Mouse (Mus musculus): ENCODE measurements around the gene Sgsm1. TPM values are rescaled to one million over a fixed set of nuclear protein-coding genes. Genes with fewer than 3 reads are reported as not detected.

Gene Sgsm1
- total RNA-seq, 2 experiments from 2014 or later = 0.75 to 1.3 TPM

GRCm38 (mm10) chr5:113286591-113287520 is 23.7 kb downstream of the Sgsm1 start:
- no peak for DNase-seq (ENCODE audit: low spot score in 2 of 2)

DNA sequence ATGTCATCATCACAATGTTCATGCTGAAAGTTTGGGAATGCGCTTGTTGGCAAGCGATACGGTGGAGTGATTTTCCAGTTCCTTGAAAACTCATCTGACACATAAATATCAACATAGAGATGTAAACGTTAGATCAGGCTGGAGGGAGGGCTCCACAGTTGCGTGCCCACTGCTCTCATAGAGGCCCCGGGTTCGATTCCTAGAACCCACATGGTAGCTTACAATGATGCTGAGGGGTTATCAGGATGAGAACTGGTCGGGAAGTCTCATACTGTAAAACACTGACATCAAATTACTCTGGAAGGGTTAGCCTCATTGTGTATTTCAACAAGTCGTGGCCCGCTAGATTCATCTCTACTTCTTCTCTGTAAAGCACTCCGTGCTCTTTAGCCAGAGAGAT is 24.5 kb downstream of the Sgsm1 start:
- DNase-seq (ENCODE audit: low spot score in 2 of 2) = no peak

- no peak for DNase-seq (ENCODE audit: low spot score in 2 of 2)
Observed at GRCm38 (mm10) chr5:113285541-113285940, 25.0 kb downstream of the Sgsm1 start.

DNA sequence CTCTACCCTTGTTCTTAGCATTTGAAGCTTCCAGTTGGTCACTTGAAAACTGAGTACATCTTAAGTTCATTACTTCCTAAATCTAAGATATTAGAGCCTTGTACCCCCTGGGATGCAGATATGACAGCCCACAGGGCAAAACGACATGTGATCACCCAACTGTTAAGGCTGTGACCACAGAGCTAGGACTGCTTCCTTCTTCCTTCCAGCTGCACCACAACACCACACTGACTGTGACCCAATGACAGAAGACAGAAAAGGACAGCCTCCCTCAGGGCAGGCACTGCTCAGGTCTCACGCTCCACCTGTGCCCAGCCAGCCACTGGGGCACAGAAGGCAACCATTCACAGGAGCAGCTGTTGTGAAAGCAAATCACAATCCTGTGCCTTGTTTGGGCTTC is 26.9 kb downstream of the Sgsm1 start:
- no peak for DNase-seq (ENCODE audit: low spot score in 2 of 2)

GRCm38 (mm10) chr5:113281557-113281956 is 29.0 kb downstream of the Sgsm1 start:
- no peak for DNase-seq (ENCODE audit: low spot score in 2 of 2)

- no peak for DNase-seq (ENCODE audit: low spot score in 2 of 2)
Observed at GRCm38 (mm10) chr5:113280138-113280856, 30.3 kb downstream of the Sgsm1 start.

DNA sequence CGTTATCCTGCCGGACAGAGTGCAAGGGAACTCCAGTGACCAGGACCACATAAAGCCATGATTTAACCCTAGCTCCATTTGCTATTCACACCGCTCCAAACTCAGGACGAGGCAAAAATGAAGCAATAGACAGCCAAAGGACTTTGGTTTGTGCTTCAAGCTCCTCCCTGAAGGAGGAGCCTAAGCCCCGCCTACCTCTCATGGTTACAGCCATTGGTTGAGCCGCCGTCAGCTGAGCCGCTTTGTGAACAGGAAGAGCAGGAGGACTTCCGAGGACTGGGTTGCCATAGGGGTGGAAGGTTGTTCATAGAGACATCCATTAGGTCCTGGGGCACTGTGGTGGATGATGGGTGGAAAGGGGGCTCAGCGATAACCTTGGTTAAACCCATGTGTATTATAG is 34.7 kb downstream of the Sgsm1 start:
- no peak for DNase-seq (ENCODE audit: low spot score in 2 of 2)

DNA sequence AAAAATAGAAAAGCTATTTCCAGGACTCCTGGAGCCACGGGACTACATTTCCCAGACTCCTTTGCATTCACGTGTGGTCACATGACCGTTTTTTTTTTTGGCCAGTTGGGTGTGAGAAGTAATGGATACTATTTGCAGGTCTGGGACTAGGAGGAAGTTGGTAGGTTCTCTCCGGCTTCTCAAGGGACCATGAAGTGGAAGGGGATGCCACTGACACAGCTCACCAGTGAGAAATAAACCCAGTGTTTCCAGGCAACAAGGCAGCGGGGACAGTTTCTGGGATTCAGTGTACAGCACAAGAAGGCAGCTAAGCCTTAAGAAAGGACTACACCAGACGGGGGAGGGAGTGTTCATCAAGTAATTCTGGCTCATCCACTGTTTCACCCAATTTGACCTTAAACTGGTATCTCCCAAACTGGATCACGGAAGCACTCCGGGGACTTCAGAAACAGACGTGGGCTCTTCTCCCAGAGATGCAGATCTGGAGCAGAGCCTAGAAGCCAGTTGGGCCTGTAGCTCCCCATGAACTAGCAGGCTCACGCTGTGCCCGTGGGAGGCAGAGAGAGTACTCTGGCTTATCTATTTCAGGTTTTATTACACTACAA is 39.3 kb downstream of the Sgsm1 start:
- DNase-seq (ENCODE audit: low spot score in 2 of 2) = no peak

GRCm38 (mm10) chr5:113270043-113270442 is 40.5 kb downstream of the Sgsm1 start:
- no peak for DNase-seq (ENCODE audit: low spot score in 2 of 2)

DNA sequence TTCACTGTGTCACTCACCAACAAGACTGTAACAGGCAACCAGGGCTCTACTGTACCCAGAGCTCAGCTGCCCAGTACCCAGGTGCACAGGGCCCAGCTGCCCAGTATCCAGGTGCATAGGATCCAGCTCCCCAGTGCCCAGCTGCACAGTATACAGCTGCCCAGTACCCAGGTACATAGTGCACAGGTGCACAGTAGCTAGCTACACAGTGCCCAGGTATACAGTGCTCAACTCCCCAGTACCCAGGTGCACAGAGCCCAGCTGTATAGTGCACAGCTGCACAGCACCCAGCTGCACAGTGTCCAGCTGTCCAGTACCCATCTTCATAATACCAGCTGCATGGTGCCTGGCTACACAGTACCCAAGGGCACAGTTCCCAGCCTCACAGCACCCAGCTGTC is 42.3 kb downstream of the Sgsm1 start:
- DNase-seq (ENCODE audit: low spot score in 2 of 2) = no peak

DNA sequence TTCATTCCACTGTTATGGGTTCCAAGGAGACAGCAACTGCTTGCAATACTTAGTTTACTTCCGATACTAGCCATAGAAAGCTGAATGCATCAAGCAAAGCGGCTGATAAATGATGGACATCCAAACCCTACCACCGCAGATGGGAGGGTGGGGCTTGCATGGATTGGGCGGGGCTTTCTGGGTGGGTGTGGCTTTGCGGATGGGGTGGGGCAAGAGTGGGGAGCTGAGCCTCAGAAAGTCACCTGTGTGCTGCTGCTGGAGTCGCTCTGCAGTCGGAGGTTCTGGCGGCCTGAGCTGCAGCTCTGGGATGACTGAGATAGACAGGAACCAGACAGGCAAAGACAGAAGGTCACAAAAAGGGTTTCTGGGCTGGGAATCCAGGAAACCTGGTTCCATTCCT is 44.9 kb downstream of the Sgsm1 start:
- no peak for DNase-seq (ENCODE audit: low spot score in 2 of 2)

GRCm38 (mm10) chr5:113250806-113251205 is 59.8 kb downstream of the Sgsm1 start:
- no peak for DNase-seq (ENCODE audit: low spot score in 2 of 2)

- no peak for DNase-seq (ENCODE audit: low spot score in 2 of 2)
Observed at GRCm38 (mm10) chr5:113249263-113249930, 61.2 kb downstream of the Sgsm1 start.

DNA sequence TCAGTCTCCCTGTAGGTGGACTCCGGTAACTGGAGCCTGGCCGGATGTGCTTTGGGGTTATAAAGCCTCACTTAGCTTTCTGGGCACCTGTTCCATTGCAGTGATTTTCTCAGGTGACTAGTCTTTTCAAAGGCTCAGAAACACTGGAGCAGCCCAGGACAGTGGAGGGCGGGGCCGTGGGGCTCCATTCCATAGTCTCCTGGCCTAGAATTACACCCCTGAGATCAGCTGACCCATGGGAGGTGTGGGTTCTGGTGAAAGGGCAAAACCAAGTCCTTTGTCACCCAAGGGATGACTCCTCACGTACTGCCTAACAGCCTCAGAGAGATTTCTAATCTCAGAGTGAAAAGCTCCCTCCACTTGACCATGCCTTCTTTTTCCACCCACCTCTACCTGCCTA is 80.4 kb downstream of the Sgsm1 start:
- no peak for DNase-seq (ENCODE audit: low spot score in 2 of 2)

DNA sequence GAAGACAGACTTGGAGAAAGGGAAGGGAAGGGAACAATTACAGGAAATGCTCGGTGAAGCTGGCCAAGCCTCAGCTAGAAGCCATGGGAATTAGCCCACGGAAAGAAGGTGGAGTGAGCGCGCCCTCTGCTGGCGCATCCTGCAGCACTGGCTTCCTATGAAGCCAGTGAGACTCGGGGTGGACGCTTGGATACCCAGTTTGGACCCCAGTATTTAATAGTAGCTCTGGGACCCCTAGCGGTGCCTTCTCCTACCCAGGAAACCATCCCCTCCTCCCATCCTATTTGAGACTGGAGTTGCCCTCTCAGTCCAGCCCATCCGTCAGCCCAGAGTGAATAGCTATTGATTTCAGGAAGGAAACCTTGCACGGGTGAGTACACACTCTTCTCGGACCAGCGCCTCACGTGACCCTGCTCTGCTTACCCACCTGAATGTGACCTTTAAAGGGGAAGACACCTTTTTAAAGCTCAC is 83.9 kb downstream of the Sgsm1 start, which contains the start of gene Tmem211:
Tmem211 (plus strand) TSS at position 278 of the 471 bp plus-strand sequence.
- peak; percentile 73 to 84 for DNase-seq (ENCODE audit: low spot score in 2 of 2)

DNA sequence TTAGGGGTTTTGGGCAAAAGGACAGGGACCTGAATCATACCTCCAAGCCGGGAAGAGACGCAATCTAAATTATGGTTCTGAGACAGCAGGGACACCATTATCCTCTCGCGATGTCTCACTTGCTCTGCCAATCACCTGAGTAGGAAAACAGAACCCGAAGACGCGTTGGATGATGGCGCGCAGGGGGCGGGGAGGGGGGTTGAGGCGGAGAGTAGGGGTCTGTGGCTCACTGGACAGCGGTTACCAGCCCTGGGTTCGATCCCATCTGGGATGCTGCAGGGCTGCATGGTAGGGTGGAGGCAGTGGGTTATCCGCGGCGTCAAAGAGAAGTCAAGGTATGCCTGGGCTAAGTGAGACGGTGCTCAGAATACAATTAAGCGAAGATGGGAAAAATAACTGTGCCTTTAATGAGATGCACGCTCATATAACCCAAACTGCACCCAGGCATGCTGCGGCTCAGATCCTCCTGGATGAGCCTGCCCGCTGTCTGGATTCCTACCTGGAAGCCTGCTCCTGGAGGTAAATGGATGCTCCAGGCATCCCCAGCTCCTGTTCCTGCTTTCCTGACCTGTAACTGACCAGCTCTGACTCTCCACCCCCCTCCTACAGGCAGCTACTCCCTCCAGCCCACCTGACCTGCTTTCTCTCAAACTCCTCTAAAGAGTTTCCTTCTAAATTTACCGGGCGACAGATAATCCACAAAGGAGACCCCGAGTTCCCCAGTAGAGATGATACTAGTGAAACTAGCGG is 84.7 kb downstream of the Sgsm1 start:
- no peak for DNase-seq (ENCODE audit: low spot score in 2 of 2)

DNA sequence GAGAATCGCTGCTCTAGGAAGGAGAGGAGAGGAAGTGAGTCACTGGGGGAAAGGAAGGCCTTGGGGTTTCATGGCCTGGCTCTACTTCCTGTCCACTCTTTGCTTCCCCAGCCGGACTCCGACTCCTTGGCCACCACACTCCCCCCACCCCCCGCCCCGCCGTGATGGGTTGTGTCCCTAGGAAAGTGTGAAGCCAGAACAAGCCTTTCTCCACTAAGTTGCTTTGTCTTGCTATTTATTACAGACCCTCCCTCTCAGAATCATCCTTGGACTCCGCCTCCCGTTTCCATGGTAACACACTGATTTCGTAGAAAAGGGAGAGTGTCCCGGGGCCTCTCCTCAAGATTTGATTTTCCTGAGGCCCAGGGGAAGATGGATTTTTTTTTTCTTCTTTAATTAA is 85.3 kb downstream of the Sgsm1 start:
- no peak for DNase-seq (ENCODE audit: low spot score in 2 of 2)

DNA sequence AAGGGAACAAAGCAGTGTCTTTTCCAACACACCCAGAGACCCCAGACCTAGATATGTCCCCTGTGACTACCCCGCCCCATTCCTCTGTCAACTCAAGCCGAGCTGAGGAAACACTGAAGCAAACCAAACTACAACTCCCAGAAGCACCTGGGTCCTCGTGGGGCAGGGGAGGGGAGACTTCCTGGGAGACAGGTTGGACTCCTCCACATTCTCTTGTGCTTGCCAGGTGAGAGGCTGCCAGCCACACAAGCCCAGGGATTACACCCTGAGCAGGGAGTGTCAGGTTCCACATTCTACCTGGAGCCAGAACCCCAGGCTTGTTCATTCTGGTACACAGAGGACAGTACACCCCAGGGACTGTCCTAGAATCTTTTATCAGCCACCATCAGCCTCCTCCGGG is 86.7 kb downstream of the Sgsm1 start:
- no peak for DNase-seq (ENCODE audit: low spot score in 2 of 2)

DNA sequence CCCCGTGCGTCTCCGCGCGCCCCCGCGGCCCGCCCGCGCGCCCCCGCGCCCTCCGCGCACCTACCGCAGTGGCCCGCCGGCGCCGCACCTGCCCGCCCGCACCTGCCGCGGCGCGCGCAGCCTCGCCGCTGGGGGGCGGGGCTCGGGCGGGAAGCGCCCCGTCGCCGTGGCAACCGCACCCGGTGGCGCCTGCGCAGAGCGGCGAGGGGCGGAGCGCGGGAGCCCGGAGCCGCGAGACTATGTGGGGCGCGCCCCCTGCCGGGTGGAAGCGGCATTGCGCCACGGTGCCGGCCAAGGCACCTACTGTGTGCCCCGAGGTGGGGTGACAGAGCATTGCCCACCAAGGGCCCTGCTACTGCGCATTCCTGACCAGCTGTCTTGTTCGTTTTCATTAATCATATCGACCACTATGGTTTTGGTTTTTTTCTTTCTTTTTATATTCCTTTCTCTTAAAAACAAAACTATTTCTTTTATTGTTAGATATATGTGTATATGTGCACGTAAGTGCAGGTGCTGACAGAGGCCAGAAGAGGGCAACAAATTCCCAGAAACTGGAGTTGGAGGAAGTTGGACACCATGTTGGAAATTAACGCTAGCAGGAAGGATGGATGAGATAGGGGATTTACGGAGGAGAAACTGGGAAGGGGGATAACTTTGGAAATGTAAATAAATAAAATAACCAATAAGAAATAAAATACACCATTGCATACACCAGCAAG is 89.3 kb downstream of the Sgsm1 start, which contains the start of gene 2900026A02Rik:
2900026A02Rik (minus strand) TSS at position 90 of the 719 bp plus-strand sequence.
- DNase-seq (ENCODE audit: low spot score in 2 of 2) = peak; percentile 81 to 84
